Mouse (Mus musculus) natural killer cell, adult 2 months (primary cell): ENCODE results near the gene Repin1.
A peak's percentile ranks its signal among the peaks of the same experiment; 100 is the strongest.
"Not testable (repeated sequence)": the region's sequence is repeated elsewhere in the genome, so short reads cannot be mapped to it uniquely, and the experiment has no call there.

Source experiments
- DNase-seq, 2 experiments: peaks; one replicate each; pipeline ENCODE4 v3.0.0; 2022; ENCODE audit warnings: low spot score in 2 of 2

Gene Repin1

GRCm38 (mm10) chr6:48579215-48579648 is 14.5 kb upstream of the Repin1 start:
- no peak for DNase-seq

GRCm38 (mm10) chr6:48581257-48581656 is 12.4 kb upstream of the Repin1 start:
- no peak for DNase-seq

- DNase-seq, result peak; percentile 43 to 48
These were observed 11.6 kb upstream of the Repin1 start for GRCm38 (mm10) chr6:48582037-48582436.

GRCm38 (mm10) chr6:48589194-48589750 is 4.4 kb upstream of the Repin1 start, which contains the start of gene Gm45021:
Gene Gm45021, plus strand, starts transcription at chr6:48589610.
- DNase-seq, result no peak

- no peak for DNase-seq
These were observed 2.4 kb upstream of the Repin1 start for GRCm38 (mm10) chr6:48591221-48591845.

GRCm38 (mm10) chr6:48591871-48592270 is 1.8 kb upstream of the Repin1 start:
- no peak for DNase-seq

- DNase-seq, result no peak
These were observed 508 bp downstream of the Repin1 start for GRCm38 (mm10) chr6:48594043-48594738.

- DNase-seq, result no peak
These were observed 1.6 kb downstream of the Repin1 start for GRCm38 (mm10) chr6:48595278-48595677.

GRCm38 (mm10) chr6:48596545-48597232 is 3.0 kb downstream of the Repin1 start:
- no peak for DNase-seq

- no peak for DNase-seq
These were observed 3.5 kb downstream of the Repin1 start for GRCm38 (mm10) chr6:48597233-48597625.

GRCm38 (mm10) chr6:48600594-48600993 is 6.9 kb downstream of the Repin1 start:
- no peak for DNase-seq

GRCm38 (mm10) chr6:48601271-48602079 is 7.8 kb downstream of the Repin1 start, which contains the start of gene Zfp775:
Gene Zfp775, plus strand, starts transcription at chr6:48602063.
- DNase-seq, result peak; percentile 86 to 87

- peak; percentile 53 to 64 for DNase-seq
These were observed 8.5 kb downstream of the Repin1 start for GRCm38 (mm10) chr6:48602080-48602741.

- DNase-seq, result no peak
These were observed 14.4 kb downstream of the Repin1 start for GRCm38 (mm10) chr6:48608124-48608523.

- no peak for DNase-seq
These were observed 15.8 kb downstream of the Repin1 start for GRCm38 (mm10) chr6:48609512-48609911.

- DNase-seq, result no peak
These were observed 17.0 kb downstream of the Repin1 start for GRCm38 (mm10) chr6:48610657-48611056.

GRCm38 (mm10) chr6:48613464-48613863 is 19.8 kb downstream of the Repin1 start:
- DNase-seq, result no peak

- DNase-seq, result no peak
These were observed 21.1 kb downstream of the Repin1 start for GRCm38 (mm10) chr6:48614756-48615155.

GRCm38 (mm10) chr6:48620031-48620430 is 26.3 kb downstream of the Repin1 start:
- DNase-seq, result no peak

- DNase-seq, result not testable (repeated sequence)
These were observed 28.6 kb downstream of the Repin1 start for GRCm38 (mm10) chr6:48622186-48622843.
